Mouse (Mus musculus) liver, embryonic 16.5 days (tissue): Measurements from ENCODE around the gene Olfr1336. TPM values are rescaled to one million over a fixed set of nuclear protein-coding genes. Genes with fewer than 3 reads are reported as not detected.

Experiments used
- ATAC-seq: fragments of 200-750 bp; cut with Nextera tagmentation; 2 replicates; pipeline ENCODE4 v1.8.0; 2017; ENCODE audit warnings: low read depth, mild to moderate bottlenecking, moderate number of reproducible peaks, moderate library complexity
- H3K27ac ChIP-seq: fragments of 300-500 bp; sonication (generic); 2 replicates; pipeline ENCODE4 v1.5.1; 2014; ENCODE audit warnings: mild to moderate bottlenecking, low read length
- H3K27me3 ChIP-seq: fragments of 300-500 bp; sonication (generic); 2 replicates; pipeline ENCODE4 v1.6.1; 2014; ENCODE audit warnings: low read depth, low read length, mixed read lengths; ENCODE audit not compliant: control insufficient read depth, insufficient read depth
- H3K36me3 ChIP-seq: fragments of 300-500 bp; sonication (generic); 2 replicates; pipeline ENCODE4 v1.6.1; 2014; ENCODE audit warnings: mild to moderate bottlenecking; ENCODE audit not compliant: control insufficient read depth, insufficient read depth
- H3K4me1 ChIP-seq: fragments of 300-500 bp; sonication (generic); 2 replicates; pipeline ENCODE4 v1.6.1; 2014; ENCODE audit warnings: low read depth, low read length, mixed read lengths; ENCODE audit not compliant: control insufficient read depth
- H3K4me2 ChIP-seq: fragments of 300-500 bp; sonication (generic); 2 replicates; pipeline ENCODE4 v1.6.1; 2014; ENCODE audit warnings: low read depth, low read length, mixed read lengths
- H3K4me3 ChIP-seq: fragments of 300-500 bp; sonication (generic); 2 replicates; pipeline ENCODE4 v1.5.1; 2014; ENCODE audit warnings: low read depth, mild to moderate bottlenecking, low read length
- H3K9ac ChIP-seq: fragments of 300-500 bp; sonication (generic); 2 replicates; pipeline ENCODE4 v1.6.1; 2014; ENCODE audit warnings: low read depth, low read length
- H3K9me3 ChIP-seq: fragments of 300-500 bp; sonication (generic); replicated peaks from 2 replicates; pipeline ENCODE4 v1.6.1; 2016; ENCODE audit warnings: low read length; ENCODE audit not compliant: control insufficient read depth
- WGBS: fragments of 180-500 bp; shearing (Covaris S2); extraction: QIAGEN DNeasy Blood & Tissue Kit; methylation state at CpG from one replicate; pipeline ENCODE4 v1.1.7; 2014; ENCODE audit not compliant: insufficient replicate concordance; 5-methylcytosine and 5-hydroxymethylcytosine counted together
- polyA plus RNA-seq: library from polyadenylated mRNA; unstranded; fragments of >200 nt; fragmentation: Nextera tagmentation; extraction: Ambion mirVana; gene quantifications from 2 replicates; pipeline ENCODE4 v1.2.1, GENCODE M21; 2015

Olfr1336 gene
- polyA plus RNA-seq, result not detected in 2 replicates

- no peak for ATAC-seq
- H3K4me1 ChIP-seq, result no peaks in the 10 kb centered on the region
- no peaks in the 10 kb centered on the region for H3K27me3 ChIP-seq
- H3K36me3 ChIP-seq, result no peaks in the 10 kb centered on the region
- no peak within 1 kb of the TSS for H3K27ac ChIP-seq
- no peaks in the 10 kb centered on the region for H3K9me3 ChIP-seq
- no peak within 1 kb of the TSS for H3K9ac ChIP-seq
- no peak within 1 kb of the TSS for H3K4me3 ChIP-seq
- H3K4me2 ChIP-seq, result no peak within 1 kb of the TSS
These were observed at the start of gene Olfr1336 for GRCm38 (mm10) chr7:6455868-6456267. Gene Olfr1336, plus strand, starts transcription at chr7:6456168.

GRCm38 (mm10) chr7:6410043-6410442, 45.9 kb upstream of the Olfr1336 start, which contains the start of gene Gm20715:
Gene Gm20715, plus strand, starts transcription at chr7:6410277.
- Histone ChIP-seq H3K4me3 (no peak within 1 kb of the TSS), H3K36me3 (no peaks in the 10 kb centered on the region), H3K4me1 (no peaks in the 10 kb centered on the region), H3K9ac (no peak within 1 kb of the TSS), H3K27ac (no peak within 1 kb of the TSS), H3K9me3 (no peaks in the 10 kb centered on the region), H3K27me3 (no peaks in the 10 kb centered on the region), H3K4me2 (no peak within 1 kb of the TSS)
- WGBS, result 1% methylated on average over 17 of the region's 17 CpGs
- ATAC-seq, result peak; percentile 85

- ATAC-seq, result no peak
- Histone ChIP-seq H3K4me3 (no peak overlapping the region), H3K27me3 (no peaks in the 10 kb centered on the region), H3K9ac (no peak overlapping the region), H3K27ac (no peak overlapping the region), H3K4me2 (no peak overlapping the region), H3K4me1 (no peaks in the 10 kb centered on the region), H3K9me3 (no peaks in the 10 kb centered on the region), H3K36me3 (no peaks in the 10 kb centered on the region)
- WGBS, result 9% methylated on average over 21 of the region's 22 CpGs
These were observed 41.1 kb upstream of the Olfr1336 start for GRCm38 (mm10) chr7:6414626-6415441.

- Histone ChIP-seq H3K9me3 (no peaks in the 10 kb centered on the region), H3K4me3 (no peak overlapping the region), H3K27me3 (no peaks in the 10 kb centered on the region), H3K4me1 (no peaks in the 10 kb centered on the region), H3K27ac (no peak overlapping the region), H3K36me3 (no peaks in the 10 kb centered on the region), H3K4me2 (no peak overlapping the region), H3K9ac (no peak overlapping the region)
- ATAC-seq, result no peak
- 18% methylated on average over 8 of the region's 8 CpGs for WGBS
These were observed 40.6 kb upstream of the Olfr1336 start for GRCm38 (mm10) chr7:6415442-6415787.

- no peaks in the 10 kb centered on the region for H3K36me3 ChIP-seq
- H3K27ac ChIP-seq, result no peak overlapping the region
- ATAC-seq, result no peak
- no peak overlapping the region for H3K4me3 ChIP-seq
- H3K4me1 ChIP-seq, result no peaks in the 10 kb centered on the region
- H3K9ac ChIP-seq, result no peak overlapping the region
- no peaks in the 10 kb centered on the region for H3K27me3 ChIP-seq
- no peak overlapping the region for H3K4me2 ChIP-seq
- H3K9me3 ChIP-seq, result no peaks in the 10 kb centered on the region
- WGBS, result 68% methylated on average over 6 of the region's 6 CpGs
These were observed 36.1 kb upstream of the Olfr1336 start for GRCm38 (mm10) chr7:6419894-6420293.

GRCm38 (mm10) chr7:6429381-6429780, 26.6 kb upstream of the Olfr1336 start:
- no peaks in the 10 kb centered on the region for H3K9me3 ChIP-seq
- H3K4me2 ChIP-seq, result no peak overlapping the region
- 65% methylated on average over 3 of the region's 3 CpGs for WGBS
- no peak for ATAC-seq
- H3K27me3 ChIP-seq, result no peaks in the 10 kb centered on the region
- no peaks in the 10 kb centered on the region for H3K36me3 ChIP-seq
- H3K27ac ChIP-seq, result no peak overlapping the region
- H3K4me3 ChIP-seq, result no peak overlapping the region
- no peak overlapping the region for H3K9ac ChIP-seq
- H3K4me1 ChIP-seq, result no peaks in the 10 kb centered on the region

- H3K36me3 ChIP-seq, result no peaks in the 10 kb centered on the region
- no peak overlapping the region for H3K27ac ChIP-seq
- no peak overlapping the region for H3K4me3 ChIP-seq
- H3K4me1 ChIP-seq, result no peaks in the 10 kb centered on the region
- 18% methylated on average over 2 of the region's 2 CpGs for WGBS
- H3K27me3 ChIP-seq, result no peaks in the 10 kb centered on the region
- no peak for ATAC-seq
- H3K9me3 ChIP-seq, result no peaks in the 10 kb centered on the region
- H3K4me2 ChIP-seq, result no peak overlapping the region
- H3K9ac ChIP-seq, result no peak overlapping the region
These were observed 25.6 kb upstream of the Olfr1336 start for GRCm38 (mm10) chr7:6430342-6430741.

GRCm38 (mm10) chr7:6438388-6438787, 17.6 kb upstream of the Olfr1336 start, which contains the start of gene Olfr1344:
Gene Olfr1344, plus strand, starts transcription at chr7:6438688.
- no peaks in the 10 kb centered on the region for H3K9me3 ChIP-seq
- no peak for ATAC-seq
- WGBS, result 43% methylated on average over 3 of the region's 3 CpGs
- H3K36me3 ChIP-seq, result no peaks in the 10 kb centered on the region
- no peak within 1 kb of the TSS for H3K4me2 ChIP-seq
- H3K27ac ChIP-seq, result no peak within 1 kb of the TSS
- no peak within 1 kb of the TSS for H3K9ac ChIP-seq
- H3K4me1 ChIP-seq, result no peaks in the 10 kb centered on the region
- no peak within 1 kb of the TSS for H3K4me3 ChIP-seq
- H3K27me3 ChIP-seq, result no peaks in the 10 kb centered on the region

GRCm38 (mm10) chr7:6441173-6441572, 14.8 kb upstream of the Olfr1336 start:
- Histone ChIP-seq H3K27ac (no peak overlapping the region), H3K4me1 (no peaks in the 10 kb centered on the region), H3K4me2 (no peak overlapping the region), H3K9ac (no peak overlapping the region), H3K36me3 (no peaks in the 10 kb centered on the region), H3K9me3 (no peaks in the 10 kb centered on the region), H3K27me3 (no peaks in the 10 kb centered on the region), H3K4me3 (no peak overlapping the region)
- 58% methylated on average over 2 of the region's 2 CpGs for WGBS
- no peak for ATAC-seq
